Mouse (Mus musculus) liver, postnatal 0 days (tissue): ENCODE results near the gene Kif5c.

Experiments
- CTCF ChIP-seq: sonication (generic); IDR thresholded peaks from 2 replicates; pipeline ENCODE4 v1.5.1; 2016; ENCODE audit warnings: antibody characterized with exemption, low read depth
- EP300 ChIP-seq: IDR thresholded peaks from 2 replicates; pipeline ENCODE4 v1.6.1; 2016; ENCODE audit warnings: antibody characterized with exemption, low read depth, mild to moderate bottlenecking

DNA sequence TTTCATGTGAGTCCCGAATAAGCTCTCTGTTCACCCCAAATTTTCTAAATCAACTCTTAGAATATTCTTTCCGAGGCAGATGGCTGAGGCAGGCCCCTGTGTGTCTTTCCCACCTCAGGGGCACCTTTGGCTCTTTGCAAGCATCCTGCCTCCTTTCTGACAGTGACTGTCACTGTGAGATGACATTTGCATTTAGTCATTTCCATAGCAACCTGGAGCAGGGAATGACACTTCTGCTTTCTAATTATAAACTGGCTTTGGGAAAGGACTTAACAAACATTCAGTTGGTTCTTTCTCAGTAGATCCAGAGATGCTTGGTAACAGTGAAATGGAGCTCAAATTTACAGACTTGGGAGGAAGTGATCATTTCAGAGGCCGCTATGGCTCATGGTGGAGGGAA, 23.7 kb downstream of the Kif5c start:
- TF ChIP-seq CTCF (no peak), EP300 (no peak)
